Mouse (Mus musculus) testis, adult 2 months (tissue): ENCODE results near the gene Dnmbp. TPM values are rescaled to one million over a fixed set of nuclear protein-coding genes. Genes with fewer than 3 reads are reported as not detected.

ENCODE experiments used
- H3K27ac ChIP-seq: fragments of 200-500 bp; 2 replicates; pipeline ENCODE4 v1.5.1; 2012; ENCODE audit warnings: low read depth, low read length; ENCODE audit not compliant: control insufficient read depth, insufficient read depth
- H3K27me3 ChIP-seq: fragments of 200-500 bp; 2 replicates; pipeline ENCODE4 v1.6.1; 2012; ENCODE audit warnings: mild to moderate bottlenecking, low read length, moderate library complexity; ENCODE audit not compliant: control insufficient read depth, insufficient read depth
- H3K36me3 ChIP-seq: fragments of 200-500 bp; 2 replicates; pipeline ENCODE4 v1.6.1; 2012; ENCODE audit warnings: mild to moderate bottlenecking, low read length; ENCODE audit not compliant: control insufficient read depth, insufficient read depth
- H3K4me1 ChIP-seq: fragments of 200-500 bp; 2 replicates; pipeline ENCODE4 v1.6.1; 2012; ENCODE audit warnings: low read length; ENCODE audit not compliant: control insufficient read depth, insufficient read depth
- H3K4me3 ChIP-seq: fragments of 200-500 bp; 2 replicates; pipeline ENCODE4 v1.5.1; 2012; ENCODE audit warnings: low read depth, mild to moderate bottlenecking, low read length, moderate library complexity, mixed read lengths; ENCODE audit not compliant: control insufficient read depth
- CTCF ChIP-seq: fragments of 200-500 bp; IDR thresholded peaks from 2 replicates; pipeline ENCODE4 v1.5.1; 2012; ENCODE audit warnings: low read depth, mild to moderate bottlenecking, inconsistent platforms, low read length, moderate library complexity; ENCODE audit not compliant: control insufficient read depth, insufficient read depth, insufficient replicate concordance
- POLR2A ChIP-seq: fragments of 200-500 bp; IDR thresholded peaks from 2 replicates; pipeline ENCODE4 v1.6.1; 2012; ENCODE audit warnings: low read depth, mild to moderate bottlenecking, inconsistent platforms, low read length, moderate library complexity; ENCODE audit not compliant: control insufficient read depth
- polyA plus RNA-seq: library from polyadenylated mRNA; depleted of rRNA; stranded (reverse); fragments of >200 nt; gene quantifications from 2 replicates; pipeline ENCODE4 v1.2.3, GENCODE M21; 2012

Gene Dnmbp
- polyA plus RNA-seq, 1 experiment, result 10.7 TPM

GRCm38 (mm10) chr19:43894821-43895220 is 45.2 kb downstream of the Dnmbp start:
- H3K27me3 ChIP-seq, result no peaks in the 10 kb centered on the region
- no peak overlapping the region for H3K27ac ChIP-seq
- H3K4me1 ChIP-seq, result peaks cover 2% of the 10 kb centered on the region
- TF ChIP-seq CTCF, result no peak
- TF ChIP-seq POLR2A, result no peak
- H3K4me3 ChIP-seq, result no peak overlapping the region
- H3K36me3 ChIP-seq, result no peaks in the 10 kb centered on the region

GRCm38 (mm10) chr19:43894070-43894469 is 45.9 kb downstream of the Dnmbp start:
- Histone ChIP-seq H3K4me3 (no peak overlapping the region), H3K27ac (no peak overlapping the region), H3K4me1 (peaks cover 5% of the 10 kb centered on the region), H3K27me3 (no peaks in the 10 kb centered on the region), H3K36me3 (no peaks in the 10 kb centered on the region)
- TF ChIP-seq CTCF, result no peak
- no peak for TF ChIP-seq POLR2A

GRCm38 (mm10) chr19:43890487-43890886 is 49.5 kb downstream of the Dnmbp start:
- H3K36me3 ChIP-seq, result no peaks in the 10 kb centered on the region
- H3K27ac ChIP-seq, result no peak overlapping the region
- peaks cover 11% of the 10 kb centered on the region for H3K4me1 ChIP-seq
- no peak for TF ChIP-seq POLR2A
- H3K27me3 ChIP-seq, result no peaks in the 10 kb centered on the region
- H3K4me3 ChIP-seq, result no peak overlapping the region

- Histone ChIP-seq H3K27me3 (no peaks in the 10 kb centered on the region), H3K27ac (no peak overlapping the region), H3K4me3 (no peak overlapping the region), H3K36me3 (no peaks in the 10 kb centered on the region), H3K4me1 (peaks cover 15% of the 10 kb centered on the region)
- TF ChIP-seq CTCF (no peak), POLR2A (no peak)
Observed at GRCm38 (mm10) chr19:43887725-43888124, 52.3 kb downstream of the Dnmbp start.

- no peak overlapping the region for H3K27ac ChIP-seq
- H3K4me1 ChIP-seq, result peaks cover 15% of the 10 kb centered on the region
- no peaks in the 10 kb centered on the region for H3K27me3 ChIP-seq
- no peak overlapping the region for H3K4me3 ChIP-seq
- no peak for TF ChIP-seq CTCF
- TF ChIP-seq POLR2A, result no peak
- no peaks in the 10 kb centered on the region for H3K36me3 ChIP-seq
Observed at GRCm38 (mm10) chr19:43887242-43887641, 52.7 kb downstream of the Dnmbp start.

GRCm38 (mm10) chr19:43886371-43887099 is 53.5 kb downstream of the Dnmbp start:
- no peaks in the 10 kb centered on the region for H3K36me3 ChIP-seq
- H3K27me3 ChIP-seq, result no peaks in the 10 kb centered on the region
- TF ChIP-seq CTCF, result no peak
- TF ChIP-seq POLR2A, result no peak
- H3K4me1 ChIP-seq, result peaks cover 15% of the 10 kb centered on the region
- H3K4me3 ChIP-seq, result no peak overlapping the region
- no peak overlapping the region for H3K27ac ChIP-seq

GRCm38 (mm10) chr19:43884668-43885498 is 55.1 kb downstream of the Dnmbp start:
- Histone ChIP-seq H3K4me3 (no peak overlapping the region), H3K27me3 (no peaks in the 10 kb centered on the region), H3K4me1 (peaks cover 17% of the 10 kb centered on the region), H3K27ac (no peak overlapping the region), H3K36me3 (no peaks in the 10 kb centered on the region)
- TF ChIP-seq POLR2A (no peak), CTCF (no peak)
